Mouse (Mus musculus): Measurements from ENCODE around the gene Wdr81.

GRCm38 (mm10) chr11:75420810-75421374 is 33.6 kb downstream of the Wdr81 start:
- TF ChIP-seq CTCF (IDR thresholded peaks at IDR 0.05; ENCODE audit: extremely low read depth, insufficient read depth, insufficient read length, insufficient replicate concordance) (no peak), POLR2A (IDR thresholded peaks at IDR 0.05; ENCODE audit: low read depth, low read length) (no peak)

Measured in spleen, adult 2 months (tissue).